Mouse (Mus musculus): ENCODE results near the gene Mcee.

Gene Mcee

GRCm38 (mm10) chr7:64456676-64457075, 64.3 kb downstream of the Mcee start:
- H3K27me3 ChIP-seq (ENCODE audit: control insufficient read depth, insufficient read depth, low read length, poor library complexity, severe bottlenecking): no peaks in the 10 kb centered on the region
- no peaks in the 10 kb centered on the region for H3K36me3 ChIP-seq (ENCODE audit: control insufficient read depth, insufficient read depth, low read length, poor library complexity, severe bottlenecking)
- DNase-seq (ENCODE audit: low read depth, low spot score): no peak

- no peak for DNase-seq (ENCODE audit: low read depth, low spot score)
- Histone ChIP-seq H3K27me3 (ENCODE audit: control insufficient read depth, insufficient read depth, low read length, poor library complexity, severe bottlenecking) (no peaks in the 10 kb centered on the region), H3K36me3 (ENCODE audit: control insufficient read depth, insufficient read depth, low read length, poor library complexity, severe bottlenecking) (no peaks in the 10 kb centered on the region)
These were observed 65.4 kb downstream of the Mcee start for GRCm38 (mm10) chr7:64457811-64458210.

Measured in splenic B cell, adult 2 months (primary cell).